Mouse (Mus musculus): ENCODE measurements around the gene Tbc1d30. TPM values are rescaled to one million over a fixed set of nuclear protein-coding genes. Genes with fewer than 3 reads are reported as not detected.

Gene Tbc1d30
- total RNA-seq, 2 experiments from 2014 or later: 0.31 to 0.84 TPM

DNA sequence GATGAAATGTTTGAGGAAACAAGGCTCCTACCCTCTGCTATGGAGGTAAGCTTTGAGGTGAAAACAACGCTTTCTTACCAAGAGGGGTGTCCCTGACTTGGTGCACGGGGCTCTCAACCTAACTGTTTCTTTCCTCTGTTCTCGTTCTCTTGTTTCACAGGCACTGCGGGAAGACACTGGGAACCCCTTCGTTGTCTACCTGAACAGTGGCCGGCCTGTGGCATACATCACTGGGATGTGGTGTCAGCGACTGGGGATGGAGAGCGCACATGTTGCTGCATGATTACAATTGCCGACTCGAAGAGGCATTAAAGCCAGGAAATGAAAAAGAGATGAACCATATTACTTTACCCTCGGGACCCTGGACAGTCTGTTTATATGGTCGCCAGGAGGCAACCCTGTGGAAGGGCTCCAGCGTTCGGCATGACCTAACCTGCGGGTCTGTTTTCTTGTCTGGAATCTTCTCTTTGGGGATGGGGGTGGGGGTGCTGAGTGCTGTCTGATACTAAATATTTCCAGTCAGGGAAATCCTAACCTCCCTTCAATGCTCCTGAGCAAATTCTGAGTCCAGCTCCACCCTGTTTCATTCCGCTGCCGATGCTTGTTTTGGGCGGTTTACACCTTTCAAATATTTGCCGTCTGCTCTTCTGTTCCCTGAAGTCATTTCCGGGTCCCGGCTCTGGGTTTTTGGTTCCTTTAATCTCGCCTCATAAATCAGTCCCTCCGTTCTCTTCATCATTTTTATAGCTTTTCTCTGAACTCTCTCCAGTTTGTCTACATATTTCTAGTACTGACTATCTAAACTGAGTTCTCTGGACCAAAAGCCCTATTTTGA, 107.5 kb downstream of the Tbc1d30 start:
- intact Hi-C loops (cut with DNase I; ENCODE audit: low total_unique reads): no loop called here
- DNase-seq: no peak

DNA sequence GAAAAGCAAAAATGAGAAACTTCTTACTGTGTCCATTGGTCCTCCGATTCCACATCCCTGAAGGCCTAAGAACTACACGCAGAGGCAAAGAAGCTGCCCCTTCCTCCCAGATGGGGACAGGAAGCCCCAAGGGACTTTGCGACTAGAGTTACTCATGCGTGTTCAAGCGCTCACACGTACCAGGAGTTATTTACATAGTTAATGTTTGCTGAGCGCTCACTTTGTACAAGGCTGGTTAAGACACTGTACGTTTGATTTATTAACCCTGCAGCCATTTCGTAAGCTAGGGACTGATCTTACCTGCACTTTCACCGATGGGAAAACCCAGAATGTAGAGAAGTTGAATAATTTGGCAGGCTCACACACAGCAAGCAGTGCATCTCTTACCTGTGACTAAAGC, 108.5 kb downstream of the Tbc1d30 start:
- DNase-seq: no peak
- intact Hi-C loops (cut with DNase I; ENCODE audit: low total_unique reads): no loop called here

DNA sequence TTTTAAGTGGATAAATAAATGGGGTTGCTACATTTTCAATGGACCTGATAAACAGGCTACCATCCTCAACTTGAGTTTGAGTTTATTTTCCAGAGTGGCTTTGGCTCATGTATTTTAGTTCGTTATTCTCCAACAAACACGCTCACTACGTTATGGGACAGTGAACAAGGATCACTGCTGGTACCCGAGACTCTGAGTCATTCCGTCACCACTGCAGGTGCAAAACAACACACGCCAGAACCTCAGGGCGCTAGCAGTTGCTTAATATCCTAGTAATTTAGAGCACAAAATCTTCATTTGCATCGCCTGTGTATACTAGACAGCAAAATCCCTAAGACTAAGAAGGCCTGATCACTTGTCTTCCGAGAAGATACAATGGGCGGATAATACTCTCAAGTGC, 112.0 kb downstream of the Tbc1d30 start:
- no peak for DNase-seq
- intact Hi-C loops (cut with DNase I; ENCODE audit: low total_unique reads): no loop called here

DNA sequence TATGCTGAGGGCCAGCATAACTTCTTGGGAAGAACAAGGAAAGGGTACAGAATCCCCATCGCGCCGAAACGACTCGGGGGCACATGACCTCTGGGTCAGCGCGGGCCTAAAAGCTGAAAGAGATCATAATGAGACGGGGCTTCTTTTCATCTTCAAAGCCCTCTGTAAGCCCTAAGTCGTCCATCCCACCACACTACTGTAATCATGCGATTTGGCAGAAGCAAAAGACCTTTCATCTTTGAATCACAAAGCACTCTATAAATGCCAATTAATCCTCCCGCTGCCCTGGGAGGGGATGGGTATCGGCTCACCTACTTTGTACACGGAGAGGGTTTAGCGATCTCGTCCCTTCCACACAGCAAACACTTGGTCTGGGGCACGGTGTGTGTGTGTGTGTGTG, 112.5 kb downstream of the Tbc1d30 start:
- DNase-seq: no peak
- intact Hi-C loops (cut with DNase I; ENCODE audit: low total_unique reads): no loop called here

DNA sequence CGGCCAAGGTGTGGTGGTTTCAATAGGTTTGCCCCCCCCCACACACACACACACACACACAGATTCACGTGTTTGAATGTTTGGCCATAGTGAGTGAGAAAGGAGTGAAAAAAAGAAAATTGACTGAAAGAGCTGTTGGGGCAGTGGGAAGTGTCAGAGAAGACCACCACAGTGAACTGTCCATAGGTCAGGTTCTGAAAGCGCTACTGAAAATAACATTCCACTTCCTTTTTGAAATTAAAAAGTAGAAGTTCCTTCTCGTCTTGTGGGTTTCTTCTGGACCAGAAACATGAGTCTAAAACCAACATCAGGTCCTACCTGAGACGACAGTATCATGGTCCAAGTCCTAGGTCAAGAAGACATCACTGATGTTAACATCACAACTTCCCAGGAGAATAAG, 113.7 kb downstream of the Tbc1d30 start:
- DNase-seq: no peak
- intact Hi-C loops (cut with DNase I; ENCODE audit: low total_unique reads): no loop called here

DNA sequence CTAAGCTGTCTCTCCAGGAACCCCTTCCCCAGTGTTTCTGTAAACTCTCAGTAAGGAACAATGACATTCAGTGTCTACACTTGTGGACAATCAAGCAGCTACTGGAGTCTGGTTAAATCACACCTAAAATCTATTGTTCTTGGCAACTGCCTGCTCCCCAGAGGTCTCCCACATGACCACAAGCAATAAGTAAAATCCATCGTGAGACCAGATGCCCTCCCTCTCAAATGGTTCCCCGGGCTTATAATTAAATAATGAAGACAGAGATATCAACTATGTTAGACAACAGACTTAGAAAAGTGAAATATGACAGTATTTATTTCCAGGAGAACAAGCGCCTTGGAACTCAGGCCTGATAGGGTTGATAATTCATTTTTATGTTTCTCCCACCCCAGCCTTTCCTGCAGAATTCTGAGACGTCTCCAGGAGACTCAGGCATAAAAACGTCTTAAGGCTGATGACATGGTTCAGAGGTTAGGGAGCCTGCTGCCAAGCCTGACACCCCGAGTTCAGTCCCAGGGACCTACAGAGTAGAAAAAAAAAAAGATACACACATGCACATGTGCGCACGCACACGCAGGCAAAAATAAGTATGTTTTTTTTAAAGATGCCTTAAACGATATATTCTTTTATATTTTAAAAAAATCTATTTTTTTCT, 115.8 kb downstream of the Tbc1d30 start:
- DNase-seq: no peak
- intact Hi-C loops (cut with DNase I; ENCODE audit: low total_unique reads): no loop called here

DNA sequence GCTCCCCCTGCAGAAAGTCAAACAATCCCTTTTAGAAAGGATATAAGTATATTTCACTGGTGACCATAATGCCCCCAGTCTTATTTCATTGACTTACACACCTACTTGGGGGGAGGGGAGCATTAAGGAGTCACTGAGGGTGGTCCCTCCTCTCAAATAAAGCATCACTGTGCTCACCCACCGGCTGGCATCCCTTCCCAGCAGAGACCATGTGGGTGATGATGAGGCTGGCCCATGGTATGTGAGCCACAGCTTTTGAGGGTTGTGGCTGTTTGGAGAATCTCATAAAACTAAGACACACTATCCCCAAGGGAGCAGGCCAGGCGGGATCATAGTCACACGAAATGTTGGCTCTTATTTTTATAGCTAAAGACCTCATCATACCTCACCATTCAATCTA, 116.6 kb downstream of the Tbc1d30 start:
- intact Hi-C loops (cut with DNase I; ENCODE audit: low total_unique reads): no loop called here
- DNase-seq: no peak

DNA sequence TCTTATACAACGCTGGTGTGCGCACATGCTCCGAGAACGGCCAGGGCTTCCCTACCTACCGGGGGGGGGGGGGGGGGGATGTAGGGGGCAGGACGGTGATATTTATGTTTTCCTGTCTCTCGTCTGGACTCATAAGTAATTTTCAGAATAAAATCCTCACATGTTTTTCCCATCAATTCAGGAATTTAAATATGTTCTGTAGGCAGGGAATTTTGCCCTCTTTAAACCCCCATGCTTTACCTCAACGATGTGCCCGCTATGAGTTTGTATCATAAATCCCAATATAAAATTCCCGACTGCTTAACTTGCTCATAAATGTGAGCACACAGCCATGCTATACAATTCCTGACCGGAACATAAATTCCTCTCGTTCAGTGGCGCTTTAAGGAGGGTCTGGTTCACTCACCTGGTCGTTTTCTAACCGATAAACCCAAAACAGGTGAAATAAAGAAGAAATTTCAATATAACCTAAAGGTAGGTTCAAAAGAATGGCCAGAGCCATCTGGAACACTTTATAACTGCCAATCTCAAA, 122.6 kb downstream of the Tbc1d30 start:
- no peak for DNase-seq
- intact Hi-C loops (cut with DNase I; ENCODE audit: low total_unique reads): no loop called here

DNA sequence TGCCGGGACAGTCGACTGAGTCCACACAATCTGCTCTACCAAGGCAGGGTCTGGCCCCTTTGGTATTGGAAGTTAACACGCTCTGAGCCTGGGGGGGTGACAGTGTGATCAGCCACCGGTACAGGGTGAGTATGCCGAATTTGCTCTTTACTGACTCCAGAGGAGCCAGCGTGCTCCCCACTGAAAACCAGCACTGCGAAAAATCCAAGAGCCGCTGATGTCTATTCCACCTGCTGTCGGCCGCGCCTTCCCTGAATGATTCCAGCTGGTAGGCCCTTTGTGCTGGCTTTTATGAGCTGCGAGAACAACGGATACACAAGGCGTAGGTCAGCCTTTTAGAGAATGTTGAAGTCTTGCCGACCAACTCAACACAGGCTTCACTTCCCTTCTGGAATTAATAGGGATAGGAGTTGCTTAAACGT, 123.1 kb downstream of the Tbc1d30 start:
- no peak for DNase-seq
- intact Hi-C loops (cut with DNase I; ENCODE audit: low total_unique reads): no loop called here

DNA sequence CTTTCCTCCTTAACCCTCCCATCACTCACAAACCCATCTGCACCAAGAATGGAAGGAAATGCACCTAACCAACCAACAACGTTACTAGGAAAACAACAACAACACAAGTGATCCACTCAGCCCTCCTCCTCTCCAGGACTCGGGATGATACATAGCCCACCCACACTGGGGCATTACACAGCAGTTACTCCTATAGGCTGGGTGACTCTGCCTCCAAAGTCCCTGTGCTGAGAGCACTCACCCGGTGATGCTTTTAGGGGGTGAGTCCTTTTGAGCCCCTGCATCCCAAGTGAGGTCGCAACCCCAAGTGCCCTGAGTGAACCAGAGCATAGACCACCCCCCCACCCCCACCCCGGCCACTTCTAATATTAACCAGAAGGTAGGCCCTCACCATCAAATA, 123.7 kb downstream of the Tbc1d30 start:
- intact Hi-C loops (cut with DNase I; ENCODE audit: low total_unique reads): no loop called here
- DNase-seq: no peak

DNA sequence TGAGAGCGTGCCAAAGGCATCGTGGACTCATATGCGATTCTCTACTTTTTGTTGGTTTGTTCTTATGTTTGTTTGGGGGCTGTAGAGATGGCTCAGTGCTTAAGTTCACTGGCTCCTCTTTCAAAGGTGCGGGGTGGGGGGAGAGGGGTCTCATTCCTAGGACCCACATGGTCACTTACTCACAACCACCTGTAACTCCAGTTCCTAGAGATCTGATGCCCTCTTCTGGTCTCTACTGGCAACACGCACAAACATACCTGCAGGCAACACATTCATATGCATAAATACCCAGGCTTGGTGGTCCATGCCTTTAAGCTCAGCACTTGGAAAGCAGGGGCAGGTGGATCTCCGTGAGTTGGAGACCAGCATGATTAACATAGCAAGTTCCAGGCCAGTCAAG, 125.4 kb downstream of the Tbc1d30 start:
- intact Hi-C loops (cut with DNase I; ENCODE audit: low total_unique reads): no loop called here
- no peak for DNase-seq

DNA sequence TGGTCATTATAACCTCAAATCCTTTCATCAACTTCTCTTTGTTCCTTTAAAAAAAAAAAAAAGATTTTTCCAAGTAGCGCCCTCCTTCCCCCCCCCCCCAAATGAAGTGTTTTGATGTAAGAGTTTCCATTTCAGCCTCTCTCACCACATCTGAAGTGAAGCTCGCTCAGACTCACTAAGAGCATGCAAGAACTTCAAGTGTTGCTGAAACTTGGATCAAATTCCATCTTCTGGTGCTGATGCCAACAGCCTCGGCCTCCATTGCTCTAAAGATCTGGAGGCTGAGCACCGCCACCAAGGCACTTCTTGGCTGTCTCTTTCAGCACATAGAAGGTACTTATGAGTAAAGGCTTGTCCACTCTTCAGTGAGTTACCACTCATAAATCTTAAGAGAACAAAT, 128.2 kb downstream of the Tbc1d30 start:
- intact Hi-C loops (cut with DNase I; ENCODE audit: low total_unique reads): no loop called here
- no peak for DNase-seq

DNA sequence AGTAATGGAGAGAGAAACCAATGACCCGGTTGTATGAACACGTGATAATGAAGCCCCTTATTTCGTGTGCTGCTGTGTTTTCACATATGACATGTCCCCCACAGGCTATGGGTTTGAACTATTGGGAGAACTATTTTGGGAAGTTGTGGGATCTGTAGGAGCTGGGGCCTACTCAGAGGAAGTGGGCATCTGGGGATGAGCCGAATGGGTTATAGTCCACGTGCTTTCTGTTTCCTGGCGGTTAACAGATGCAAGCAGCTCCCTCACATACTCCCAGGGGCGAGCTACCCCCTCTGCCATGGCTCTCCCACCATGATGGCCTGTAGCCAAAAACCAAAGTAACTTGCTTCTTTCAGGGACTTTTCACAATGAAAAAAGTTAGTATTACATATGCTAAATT, 132.5 kb downstream of the Tbc1d30 start:
- intact Hi-C loops (cut with DNase I; ENCODE audit: low total_unique reads): no loop called here
- no peak for DNase-seq

DNA sequence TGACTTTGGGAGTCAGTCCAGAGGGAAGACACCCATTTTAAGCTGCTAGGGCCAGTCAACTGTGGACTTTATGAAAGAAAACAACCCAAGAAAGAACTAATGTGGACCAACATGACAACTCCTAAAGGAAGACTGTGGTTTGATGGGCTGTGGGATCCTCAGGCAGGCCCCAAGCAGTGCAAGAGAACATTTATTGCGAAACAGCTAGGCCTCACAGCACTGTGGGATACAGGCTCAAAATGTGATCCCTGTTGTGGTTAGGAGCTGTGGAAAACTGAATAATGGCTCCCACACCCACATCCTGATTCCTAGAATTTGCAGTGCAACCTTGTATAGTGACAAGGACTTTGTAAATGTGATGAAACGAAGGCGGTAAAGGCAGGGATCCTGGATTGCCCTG, 134.3 kb downstream of the Tbc1d30 start:
- no peak for DNase-seq
- intact Hi-C loops (cut with DNase I; ENCODE audit: low total_unique reads): no loop called here

Other genes starting within 250 kb of the Tbc1d30 start
- gene Gns, start 13.8 kb upstream of the Tbc1d30 start, total RNA-seq (2021): 10 to 100 TPM; 35.4 to 36.9 TPM
- 10 to 100 TPM; 40.2 to 42.2 TPM for gene Rassf3, start 125.1 kb upstream of the Tbc1d30 start, total RNA-seq (2021)
- 10 to 100 TPM; 11.0 to 11.5 TPM for gene Tbk1, start 235.5 kb upstream of the Tbc1d30 start, total RNA-seq (2021)